Mouse (Mus musculus): ENCODE results near the gene Zfp444. TPM values are rescaled to one million over a fixed set of nuclear protein-coding genes. Genes with fewer than 3 reads are reported as not detected.

Zfp444 gene
- polyA plus RNA-seq, 1 experiment: 33.7 TPM

GRCm38 (mm10) chr7:6157479-6157878 lies 14.5 kb upstream of the Zfp444 start:
- Histone ChIP-seq H3K9me3 (replicated peaks; ENCODE audit: control insufficient read depth, insufficient read depth, low read length, poor library complexity, severe bottlenecking) (no peaks in the 10 kb centered on the region), H3K9ac (ENCODE audit: low read depth, poor library complexity, severe bottlenecking) (no peak overlapping the region), H3K27me3 (ENCODE audit: control insufficient read depth, insufficient read depth, low read length, poor library complexity, severe bottlenecking) (no peaks in the 10 kb centered on the region), H3K36me3 (ENCODE audit: control insufficient read depth, insufficient read depth, low read length, poor library complexity, severe bottlenecking) (no peaks in the 10 kb centered on the region), H3K4me1 (ENCODE audit: control insufficient read depth, insufficient read depth, low read length) (peaks cover 1% of the 10 kb centered on the region), H3K4me3 (ENCODE audit: low read depth, low read length) (no peak overlapping the region), H3K27ac (ENCODE audit: insufficient read depth, low read length) (no peak overlapping the region)
- TF ChIP-seq EP300 (IDR thresholded peaks at IDR 0.05; ENCODE audit: insufficient read depth, low read depth, low read length): no peak
- TF ChIP-seq POLR2A (IDR thresholded peaks at IDR 0.05; ENCODE audit: insufficient read depth, low read length): no peak
- no peak for TF ChIP-seq CTCF (IDR thresholded peaks at IDR 0.05; ENCODE audit: low read depth, low read length)

GRCm38 (mm10) chr7:6159604-6160003 lies 12.4 kb upstream of the Zfp444 start:
- no peak for TF ChIP-seq POLR2A (IDR thresholded peaks at IDR 0.05; ENCODE audit: insufficient read depth, low read length)
- TF ChIP-seq EP300 (IDR thresholded peaks at IDR 0.05; ENCODE audit: insufficient read depth, low read depth, low read length): no peak
- no peak for TF ChIP-seq CTCF (IDR thresholded peaks at IDR 0.05; ENCODE audit: low read depth, low read length)
- Histone ChIP-seq H3K9ac (ENCODE audit: low read depth, poor library complexity, severe bottlenecking) (no peak overlapping the region), H3K4me3 (ENCODE audit: low read depth, low read length) (no peak overlapping the region), H3K27me3 (ENCODE audit: control insufficient read depth, insufficient read depth, low read length, poor library complexity, severe bottlenecking) (no peaks in the 10 kb centered on the region), H3K36me3 (ENCODE audit: control insufficient read depth, insufficient read depth, low read length, poor library complexity, severe bottlenecking) (no peaks in the 10 kb centered on the region), H3K9me3 (replicated peaks; ENCODE audit: control insufficient read depth, insufficient read depth, low read length, poor library complexity, severe bottlenecking) (no peaks in the 10 kb centered on the region), H3K27ac (ENCODE audit: insufficient read depth, low read length) (no peak overlapping the region), H3K4me1 (ENCODE audit: control insufficient read depth, insufficient read depth, low read length) (no peaks in the 10 kb centered on the region)

- no peaks in the 10 kb centered on the region for H3K27me3 ChIP-seq (ENCODE audit: control insufficient read depth, insufficient read depth, low read length, poor library complexity, severe bottlenecking)
- no peak overlapping the region for H3K9ac ChIP-seq (ENCODE audit: low read depth, poor library complexity, severe bottlenecking)
- no peak overlapping the region for H3K4me3 ChIP-seq (ENCODE audit: low read depth, low read length)
- no peaks in the 10 kb centered on the region for H3K9me3 ChIP-seq (replicated peaks; ENCODE audit: control insufficient read depth, insufficient read depth, low read length, poor library complexity, severe bottlenecking)
- no peak overlapping the region for H3K27ac ChIP-seq (ENCODE audit: insufficient read depth, low read length)
- no peaks in the 10 kb centered on the region for H3K4me1 ChIP-seq (ENCODE audit: control insufficient read depth, insufficient read depth, low read length)
- TF ChIP-seq CTCF (IDR thresholded peaks at IDR 0.05; ENCODE audit: low read depth, low read length) (no peak), POLR2A (IDR thresholded peaks at IDR 0.05; ENCODE audit: insufficient read depth, low read length) (no peak), EP300 (IDR thresholded peaks at IDR 0.05; ENCODE audit: insufficient read depth, low read depth, low read length) (no peak)
- no peaks in the 10 kb centered on the region for H3K36me3 ChIP-seq (ENCODE audit: control insufficient read depth, insufficient read depth, low read length, poor library complexity, severe bottlenecking)
Observed at GRCm38 (mm10) chr7:6161541-6161940, 10.5 kb upstream of the Zfp444 start.

GRCm38 (mm10) chr7:6162172-6162571 lies 9.9 kb upstream of the Zfp444 start:
- no peak overlapping the region for H3K4me3 ChIP-seq (ENCODE audit: low read depth, low read length)
- H3K9ac ChIP-seq (ENCODE audit: low read depth, poor library complexity, severe bottlenecking): no peak overlapping the region
- TF ChIP-seq CTCF (IDR thresholded peaks at IDR 0.05; ENCODE audit: low read depth, low read length) (no peak), EP300 (IDR thresholded peaks at IDR 0.05; ENCODE audit: insufficient read depth, low read depth, low read length) (no peak), POLR2A (IDR thresholded peaks at IDR 0.05; ENCODE audit: insufficient read depth, low read length) (no peak)
- no peak overlapping the region for H3K27ac ChIP-seq (ENCODE audit: insufficient read depth, low read length)
- H3K36me3 ChIP-seq (ENCODE audit: control insufficient read depth, insufficient read depth, low read length, poor library complexity, severe bottlenecking): no peaks in the 10 kb centered on the region
- H3K27me3 ChIP-seq (ENCODE audit: control insufficient read depth, insufficient read depth, low read length, poor library complexity, severe bottlenecking): no peaks in the 10 kb centered on the region
- no peaks in the 10 kb centered on the region for H3K9me3 ChIP-seq (replicated peaks; ENCODE audit: control insufficient read depth, insufficient read depth, low read length, poor library complexity, severe bottlenecking)
- no peaks in the 10 kb centered on the region for H3K4me1 ChIP-seq (ENCODE audit: control insufficient read depth, insufficient read depth, low read length)

GRCm38 (mm10) chr7:6164671-6165070 lies 7.4 kb upstream of the Zfp444 start:
- Histone ChIP-seq H3K9ac (ENCODE audit: low read depth, poor library complexity, severe bottlenecking) (no peak overlapping the region), H3K4me3 (ENCODE audit: low read depth, low read length) (no peak overlapping the region), H3K27me3 (ENCODE audit: control insufficient read depth, insufficient read depth, low read length, poor library complexity, severe bottlenecking) (no peaks in the 10 kb centered on the region), H3K9me3 (replicated peaks; ENCODE audit: control insufficient read depth, insufficient read depth, low read length, poor library complexity, severe bottlenecking) (no peaks in the 10 kb centered on the region), H3K36me3 (ENCODE audit: control insufficient read depth, insufficient read depth, low read length, poor library complexity, severe bottlenecking) (no peaks in the 10 kb centered on the region), H3K27ac (ENCODE audit: insufficient read depth, low read length) (no peak overlapping the region), H3K4me1 (ENCODE audit: control insufficient read depth, insufficient read depth, low read length) (no peaks in the 10 kb centered on the region)
- TF ChIP-seq EP300 (IDR thresholded peaks at IDR 0.05; ENCODE audit: insufficient read depth, low read depth, low read length) (no peak), POLR2A (IDR thresholded peaks at IDR 0.05; ENCODE audit: insufficient read depth, low read length) (no peak), CTCF (IDR thresholded peaks at IDR 0.05; ENCODE audit: low read depth, low read length) (no peak)

- H3K9me3 ChIP-seq (replicated peaks; ENCODE audit: control insufficient read depth, insufficient read depth, low read length, poor library complexity, severe bottlenecking): no peaks in the 10 kb centered on the region
- H3K4me1 ChIP-seq (ENCODE audit: control insufficient read depth, insufficient read depth, low read length): no peaks in the 10 kb centered on the region
- H3K27me3 ChIP-seq (ENCODE audit: control insufficient read depth, insufficient read depth, low read length, poor library complexity, severe bottlenecking): no peaks in the 10 kb centered on the region
- no peak overlapping the region for H3K9ac ChIP-seq (ENCODE audit: low read depth, poor library complexity, severe bottlenecking)
- no peak overlapping the region for H3K4me3 ChIP-seq (ENCODE audit: low read depth, low read length)
- TF ChIP-seq EP300 (IDR thresholded peaks at IDR 0.05; ENCODE audit: insufficient read depth, low read depth, low read length) (no peak), CTCF (IDR thresholded peaks at IDR 0.05; ENCODE audit: low read depth, low read length) (no peak), POLR2A (IDR thresholded peaks at IDR 0.05; ENCODE audit: insufficient read depth, low read length) (no peak)
- no peak overlapping the region for H3K27ac ChIP-seq (ENCODE audit: insufficient read depth, low read length)
- H3K36me3 ChIP-seq (ENCODE audit: control insufficient read depth, insufficient read depth, low read length, poor library complexity, severe bottlenecking): no peaks in the 10 kb centered on the region
Observed at GRCm38 (mm10) chr7:6169403-6169802, 2.6 kb upstream of the Zfp444 start.

Data from ES-Bruce4 (cell line).